Mouse (Mus musculus) intestine, embryonic 16.5 days (tissue): ENCODE results near the gene Abcg8. TPM values are rescaled to one million over a fixed set of nuclear protein-coding genes. Genes with fewer than 3 reads are reported as not detected.

ENCODE experiments used
- ATAC-seq: fragments of 200-750 bp; cut with Nextera tagmentation; 2 replicates; pipeline ENCODE4 v1.8.0; 2017; ENCODE audit warnings: moderate TSS enrichment, moderate library complexity
- H3K27ac ChIP-seq: fragments of 300-500 bp; sonication (generic); 2 replicates; pipeline ENCODE4 v1.5.1; 2014; ENCODE audit warnings: mild to moderate bottlenecking, low read length
- H3K27me3 ChIP-seq: fragments of 300-500 bp; sonication (generic); replicated peaks from 2 replicates; pipeline ENCODE4 v1.6.1; 2014; ENCODE audit warnings: low read length, control low read depth, mixed read lengths; ENCODE audit not compliant: control insufficient read depth, insufficient read depth
- H3K36me3 ChIP-seq: fragments of 300-500 bp; sonication (generic); 2 replicates; pipeline ENCODE4 v1.6.1; 2014; ENCODE audit warnings: low read length, control low read depth; ENCODE audit not compliant: control insufficient read depth, insufficient read depth
- H3K4me1 ChIP-seq: fragments of 300-500 bp; sonication (generic); 2 replicates; pipeline ENCODE4 v1.6.1; 2014; ENCODE audit warnings: low read length, control low read depth, mixed read lengths; ENCODE audit not compliant: control insufficient read depth, insufficient read depth
- H3K4me2 ChIP-seq: fragments of 300-500 bp; sonication (generic); 2 replicates; pipeline ENCODE4 v1.6.1; 2014; ENCODE audit warnings: low read depth, low read length, control low read depth
- H3K4me3 ChIP-seq: fragments of 300-500 bp; sonication (generic); 2 replicates; pipeline ENCODE4 v1.5.1; 2014; ENCODE audit warnings: mild to moderate bottlenecking, low read length
- H3K9ac ChIP-seq: fragments of 300-500 bp; sonication (generic); 2 replicates; pipeline ENCODE4 v1.6.1; 2014; ENCODE audit warnings: low read depth, low read length
- H3K9me3 ChIP-seq: fragments of 300-500 bp; sonication (generic); 2 replicates; pipeline ENCODE4 v1.6.1; 2016; ENCODE audit warnings: low read length, control low read depth; ENCODE audit not compliant: control insufficient read depth
- WGBS: fragments of 180-500 bp; shearing (Covaris S2); extraction: QIAGEN DNeasy Blood & Tissue Kit; methylation state at CpG from one replicate; pipeline ENCODE4 v1.1.7; 2014; 5-methylcytosine and 5-hydroxymethylcytosine counted together
- polyA plus RNA-seq: library from polyadenylated mRNA; unstranded; fragments of >200 nt; fragmentation: Nextera tagmentation; extraction: Ambion mirVana; gene quantifications from 2 replicates; pipeline ENCODE4 v1.2.1, GENCODE M21; 2015

Gene Abcg8
- polyA plus RNA-seq, 1 experiment from 2014 or later: 1.2 TPM

- Histone ChIP-seq H3K4me1 (peaks cover 12% of the 10 kb centered on the region), H3K4me3 (peak overlapping the region; percentile 9), H3K9me3 (no peaks in the 10 kb centered on the region), H3K36me3 (no peaks in the 10 kb centered on the region), H3K9ac (peak overlapping the region; percentile 26; the same call in 1 of the 2 replicates), H3K27ac (peak overlapping the region; percentile 89), H3K27me3 (no peaks in the 10 kb centered on the region), H3K4me2 (peak overlapping the region; percentile 35)
- WGBS: 57% methylated on average over 16 of the region's 16 CpGs
- ATAC-seq: peak; percentile 97
Observed at GRCm38 (mm10) chr17:84672376-84673369, 3.4 kb upstream of the Abcg8 start.

GRCm38 (mm10) chr17:84674048-84674447, 2.1 kb upstream of the Abcg8 start:
- Histone ChIP-seq H3K9ac (no peak overlapping the region), H3K4me1 (peaks cover 12% of the 10 kb centered on the region), H3K27ac (no peak overlapping the region), H3K27me3 (no peaks in the 10 kb centered on the region), H3K4me2 (no peak overlapping the region), H3K36me3 (no peaks in the 10 kb centered on the region), H3K4me3 (no peak overlapping the region), H3K9me3 (no peaks in the 10 kb centered on the region)
- 53% methylated on average over 7 of the region's 7 CpGs for WGBS
- ATAC-seq: no peak

- Histone ChIP-seq H3K9me3 (no peaks in the 10 kb centered on the region), H3K36me3 (no peaks in the 10 kb centered on the region), H3K9ac (no peak overlapping the region), H3K4me2 (no peak overlapping the region), H3K27ac (no peak overlapping the region), H3K4me3 (no peak overlapping the region), H3K27me3 (no peaks in the 10 kb centered on the region), H3K4me1 (peaks cover 12% of the 10 kb centered on the region)
- ATAC-seq: no peak
- 65% methylated on average over 4 of the region's 4 CpGs for WGBS
Observed at GRCm38 (mm10) chr17:84675204-84675603, 898 bp upstream of the Abcg8 start.

- Histone ChIP-seq H3K9me3 (no peaks in the 10 kb centered on the region), H3K4me3 (no peak overlapping the region), H3K36me3 (no peaks in the 10 kb centered on the region), H3K27ac (no peak overlapping the region), H3K27me3 (no peaks in the 10 kb centered on the region), H3K9ac (no peak overlapping the region), H3K4me1 (peaks cover 8% of the 10 kb centered on the region), H3K4me2 (no peak overlapping the region)
- 80% methylated on average over 11 of the region's 11 CpGs for WGBS
- no peak for ATAC-seq
Observed at GRCm38 (mm10) chr17:84677595-84677994, 1.5 kb downstream of the Abcg8 start.

- 86% methylated on average over 3 of the region's 3 CpGs for WGBS
- no peak overlapping the region for H3K4me2 ChIP-seq
- H3K27me3 ChIP-seq: no peaks in the 10 kb centered on the region
- H3K9ac ChIP-seq: no peak overlapping the region
- no peaks in the 10 kb centered on the region for H3K36me3 ChIP-seq
- H3K27ac ChIP-seq: no peak overlapping the region
- peaks cover 14% of the 10 kb centered on the region for H3K4me1 ChIP-seq
- no peak overlapping the region for H3K4me3 ChIP-seq
- no peaks in the 10 kb centered on the region for H3K9me3 ChIP-seq
- no peak for ATAC-seq
Observed at GRCm38 (mm10) chr17:84681670-84682069, 5.6 kb downstream of the Abcg8 start.

GRCm38 (mm10) chr17:84682734-84683717, 6.9 kb downstream of the Abcg8 start, which contains the start of gene Abcg5:
Abcg5 (minus strand) TSS chr17:84683011.
- ATAC-seq: peak; percentile 67
- no peak within 1 kb of the TSS for H3K4me3 ChIP-seq
- no peaks in the 10 kb centered on the region for H3K9me3 ChIP-seq
- WGBS: 69% methylated on average over 18 of the region's 18 CpGs
- no peak within 1 kb of the TSS for H3K9ac ChIP-seq
- H3K36me3 ChIP-seq: no peaks in the 10 kb centered on the region
- no peak within 1 kb of the TSS; the same call in 1 of the 2 replicates for H3K4me2 ChIP-seq
- H3K27ac ChIP-seq: no peak within 1 kb of the TSS
- H3K4me1 ChIP-seq: peaks cover 14% of the 10 kb centered on the region
- H3K27me3 ChIP-seq: no peaks in the 10 kb centered on the region

- H3K4me1 ChIP-seq: peaks cover 19% of the 10 kb centered on the region
- H3K9me3 ChIP-seq: no peaks in the 10 kb centered on the region
- H3K27ac ChIP-seq: no peak overlapping the region
- H3K36me3 ChIP-seq: no peaks in the 10 kb centered on the region
- 42% methylated on average over 6 of the region's 6 CpGs for WGBS
- no peaks in the 10 kb centered on the region for H3K27me3 ChIP-seq
- no peak for ATAC-seq
- no peak overlapping the region for H3K9ac ChIP-seq
- no peak overlapping the region for H3K4me3 ChIP-seq
- H3K4me2 ChIP-seq: no peak overlapping the region
Observed at GRCm38 (mm10) chr17:84684284-84684683, 8.2 kb downstream of the Abcg8 start.

- H3K4me3 ChIP-seq: no peak overlapping the region
- ATAC-seq: no peak
- no peak overlapping the region for H3K27ac ChIP-seq
- no peak overlapping the region for H3K9ac ChIP-seq
- peaks cover 19% of the 10 kb centered on the region for H3K4me1 ChIP-seq
- H3K27me3 ChIP-seq: no peaks in the 10 kb centered on the region
- H3K9me3 ChIP-seq: no peaks in the 10 kb centered on the region
- no peak overlapping the region for H3K4me2 ChIP-seq
- 80% methylated on average over 4 of the region's 4 CpGs for WGBS
- H3K36me3 ChIP-seq: no peaks in the 10 kb centered on the region
Observed at GRCm38 (mm10) chr17:84685286-84685685, 9.2 kb downstream of the Abcg8 start.

- Histone ChIP-seq H3K27ac (no peak overlapping the region), H3K4me2 (no peak overlapping the region), H3K4me3 (no peak overlapping the region), H3K9me3 (no peaks in the 10 kb centered on the region), H3K9ac (no peak overlapping the region), H3K4me1 (peaks cover 14% of the 10 kb centered on the region), H3K27me3 (no peaks in the 10 kb centered on the region), H3K36me3 (no peaks in the 10 kb centered on the region)
- 49% methylated on average over 5 of the region's 5 CpGs for WGBS
- no peak for ATAC-seq
Observed at GRCm38 (mm10) chr17:84687994-84688393, 11.9 kb downstream of the Abcg8 start.
